27 mouse cellular contexts compared by ENCODE assay signal in genomic region chr5:112142731-112143130, GRCm38 (mm10).
A peak's percentile ranks its signal among the peaks of the same experiment; 100 is the strongest.
DNase-seq lines count a peak whose midpoint lies in the region; ATAC-seq lines count a peak whose summit lies in the region.
"Had no signal": no experiment of that assay in that cellular context is flagged by ENCODE, and none has a peak within 500 bp of the region (broad histone marks: within the 10 kb centered on the region; RNA-seq: fewer than 3 reads in every experiment).

No protein-coding gene starts in this region.

- no peaks in the 10 kb centered on the region for H3K9me3 ChIP-seq in hindbrain, embryonic 10.5 days
- H3K9me3 ChIP-seq: embryonic facial prominence, embryonic 10.5 days; forebrain, embryonic 10.5 days; limb, embryonic 10.5 days; midbrain, embryonic 10.5 days; neural tube, embryonic 13.5 days had no signal

- ATAC-seq in erythroblast, adult 5-6 weeks (replicated peaks; ENCODE audit: low FRiP score, poor library complexity, severe bottlenecking): no peak
- ATAC-seq: forebrain, embryonic 16.5 days; hindbrain, postnatal 0 days; intestine, postnatal 0 days; lung, postnatal 0 days; midbrain, embryonic 16.5 days had no signal

- 89% methylated on average over 3 of the region's 3 CpGs for WGBS in hindbrain, embryonic 10.5 days

- no peak overlapping the region for H3K27ac ChIP-seq in hindbrain, embryonic 10.5 days
- H3K27ac ChIP-seq: embryonic facial prominence, embryonic 10.5 days; forebrain, embryonic 10.5 days; hindbrain, postnatal 0 days; limb, embryonic 10.5 days; macrophage; midbrain, embryonic 10.5 days; neural tube, embryonic 13.5 days had no signal

- H3K4me1 ChIP-seq in hindbrain, embryonic 10.5 days (replicated peaks): peaks cover 18% of the 10 kb centered on the region
- H3K4me1 ChIP-seq: midbrain, embryonic 10.5 days had no signal

- peaks cover 4% of the 10 kb centered on the region; the same call in 1 of the 2 replicates for H3K27me3 ChIP-seq in hindbrain, embryonic 10.5 days (ENCODE audit: insufficient read depth, poor library complexity, severe bottlenecking)

- intact Hi-C loops in left cerebral cortex, postnatal 25 days (cut with DNase I): no loop called here

- no peaks in the 10 kb centered on the region for H3K36me3 ChIP-seq in hindbrain, embryonic 10.5 days
- H3K36me3 ChIP-seq: embryonic facial prominence, embryonic 10.5 days; forebrain, embryonic 10.5 days; limb, embryonic 10.5 days; midbrain, embryonic 10.5 days; neural tube, embryonic 13.5 days had no signal

- H3K4me3 ChIP-seq in hindbrain, embryonic 10.5 days: no peak overlapping the region
- H3K4me3 ChIP-seq: embryonic facial prominence, embryonic 10.5 days; forebrain, embryonic 10.5 days; limb, embryonic 10.5 days; midbrain, embryonic 10.5 days; myocyte; neural tube, embryonic 13.5 days had no signal

- DNase-seq in layer of hippocampus, adult 18-20 months (ENCODE audit: low spot score in 2 of 2): peak; percentile 9 to 43
- no peak for DNase-seq in layer of hippocampus, postnatal 10 days (ENCODE audit: low spot score in 2 of 2)
- DNase-seq in right cerebral cortex, adult 2 months (ENCODE audit: low spot score in 2 of 2): peak; percentile 61
- no peak for DNase-seq in right cerebral cortex, postnatal 14 days
- DNase-seq in left cerebral cortex, postnatal 25 days (ENCODE audit: low spot score in 2 of 2): peak; percentile 25 to 84
- no peak for DNase-seq in ovary, postnatal 36 days (ENCODE audit: low spot score)
- no peak for DNase-seq in hindbrain, embryonic 10.5 days (ENCODE audit: low spot score)
- DNase-seq: cerebellum, adult 11-12 months; cerebellum, postnatal 10 days; gastrocnemius, postnatal 14 days; heart, adult 11 months; kidney, postnatal 25 days; thymus, adult 2 months; thymus, postnatal 4 days had no signal

Comparison
In these comparisons a context has a peak if more than half of its experiments do, and no peak if none do; other contexts are left out.
1. DNase-seq: peak in layer of hippocampus, adult 18-20 months (2 of 2), right cerebral cortex, adult 2 months (2 of 2) and left cerebral cortex, postnatal 25 days (2 of 2); none in layer of hippocampus, postnatal 10 days (0 of 2), right cerebral cortex, postnatal 14 days (single experiment), ovary, postnatal 36 days (single experiment) and hindbrain, embryonic 10.5 days (single experiment).